Mouse (Mus musculus) heart, embryonic 12.5 days (tissue): Measurements from ENCODE around the gene Majin. TPM values are rescaled to one million over a fixed set of nuclear protein-coding genes. Genes with fewer than 3 reads are reported as not detected.

Source experiments
- ATAC-seq: fragments of 200-750 bp; cut with Nextera tagmentation; 2 replicates; pipeline ENCODE4 v1.8.0; 2017; ENCODE audit warnings: moderate TSS enrichment, moderate library complexity; ENCODE audit not compliant: insufficient number of reproducible peaks, low FRiP score
- H3K27ac ChIP-seq: fragments of 300-500 bp; sonication (generic); 2 replicates; pipeline ENCODE4 v1.5.1; 2016; ENCODE audit warnings: mild to moderate bottlenecking, moderate library complexity; ENCODE audit not compliant: poor library complexity, severe bottlenecking
- H3K27me3 ChIP-seq: fragments of 300-500 bp; sonication (generic); replicated peaks from 2 replicates; pipeline ENCODE4 v1.6.1; 2016; ENCODE audit warnings: mild to moderate bottlenecking, moderate library complexity
- H3K36me3 ChIP-seq: fragments of 300-500 bp; sonication (generic); 2 replicates; pipeline ENCODE4 v1.6.1; 2016; ENCODE audit warnings: mild to moderate bottlenecking, moderate library complexity
- H3K4me1 ChIP-seq: fragments of 300-500 bp; sonication (generic); replicated peaks from 2 replicates; pipeline ENCODE4 v1.6.1; 2016; ENCODE audit warnings: mild to moderate bottlenecking
- H3K4me2 ChIP-seq: fragments of 300-500 bp; sonication (generic); 2 replicates; pipeline ENCODE4 v1.6.1; 2016; ENCODE audit warnings: mild to moderate bottlenecking, moderate library complexity
- H3K4me3 ChIP-seq: fragments of 300-500 bp; sonication (generic); 2 replicates; pipeline ENCODE4 v1.5.1; 2016; ENCODE audit warnings: mild to moderate bottlenecking
- H3K9ac ChIP-seq: fragments of 300-500 bp; sonication (generic); 2 replicates; pipeline ENCODE4 v1.6.1; 2016; ENCODE audit warnings: mild to moderate bottlenecking, moderate library complexity
- H3K9me3 ChIP-seq: fragments of 300-500 bp; sonication (generic); replicated peaks from 2 replicates; pipeline ENCODE4 v1.6.1; 2016; ENCODE audit warnings: mild to moderate bottlenecking, moderate library complexity
- WGBS: fragments of 180-500 bp; shearing (Covaris S2); methylation state at CpG from one replicate; pipeline ENCODE4 v1.1.7; 2016; 5-methylcytosine and 5-hydroxymethylcytosine counted together
- microRNA counts: library from miRNA; unstranded; fragments of <30 nt; microRNA quantifications from one replicate; lab custom pipeline; 2017
- microRNA-seq: library from miRNA; unstranded; fragments of <30 nt; microRNA quantifications from one replicate; pipeline ENCODE4, GENCODE M21; 2017
- polyA plus RNA-seq: library from polyadenylated mRNA; unstranded; fragments of >200 nt; fragmentation: Nextera tagmentation; extraction: Ambion mirVana; gene quantifications from 2 replicates; pipeline ENCODE4 v1.2.1, GENCODE M21; 2016

The Majin gene
- polyA plus RNA-seq, 1 experiment from 2014 or later: not detected

- Histone ChIP-seq H3K4me2 (no peak overlapping the region), H3K4me1 (peaks cover 14% of the 10 kb centered on the region), H3K9ac (no peak overlapping the region), H3K4me3 (no peak overlapping the region), H3K9me3 (no peaks in the 10 kb centered on the region), H3K36me3 (no peaks in the 10 kb centered on the region), H3K27me3 (0 out of 2 replicates have a peak, but pooled peaks cover 7% of the 10 kb centered on the region), H3K27ac (no peak overlapping the region)
- 83% methylated on average over 4 of the region's 4 CpGs for WGBS
- no peak for ATAC-seq
Measured at GRCm38 (mm10) chr19:6273592-6273991, 89.4 kb downstream of the Majin start.

MicroRNA genes within 50 kb of the gene (microRNA counts, 519-probe panel; counts per million panel counts)
- microRNA mmu-miR-192 (lab: Ali Mortazavi, UCI): not detected

Small RNA genes lying within 50 kb of the gene (microRNA-seq; reads per million reads assigned to microRNA genes)
- 58.9 reads per million, percentile 45 among the genes with 10 or more reads in this experiment for gene Mir192
- 50.2 reads per million, percentile 42 among the genes with 10 or more reads in this experiment for gene Mir194-2

Other genes starting within 250 kb of the Majin start
- 49.3 and 51.1 TPM in 2 replicates for gene Pola2, start 220.2 kb upstream of the Majin start, polyA plus RNA-seq
- not detected in 2 replicates for gene Slc22a20, start 198.2 kb upstream of the Majin start, polyA plus RNA-seq
- gene Capn1, start 168.5 kb upstream of the Majin start, polyA plus RNA-seq: 8.2 and 8.4 TPM in 2 replicates
- 21.1 and 21.8 TPM in 2 replicates for gene Syvn1, start 137.8 kb upstream of the Majin start, polyA plus RNA-seq
- gene Mrpl49, start 126.6 kb upstream of the Majin start, polyA plus RNA-seq: 58.5 and 64.4 TPM in 2 replicates
- 503 and 513 TPM in 2 replicates for gene Fau, start 126.5 kb upstream of the Majin start, polyA plus RNA-seq
- gene Znhit2, start 123.2 kb upstream of the Majin start, polyA plus RNA-seq: 23.9 and 24.9 TPM in 2 replicates
- 8.4 and 9.2 TPM in 2 replicates for gene Tm7sf2, start 116.0 kb upstream of the Majin start, polyA plus RNA-seq
- 45.1 and 50.2 TPM in 2 replicates for gene Vps51, start 107.2 kb upstream of the Majin start, polyA plus RNA-seq
- gene Tmem262, start 104.4 kb upstream of the Majin start, polyA plus RNA-seq: not detected in 2 replicates
- 1.2 and 1.3 TPM in 2 replicates for gene Gm28374, start 102.1 kb upstream of the Majin start, polyA plus RNA-seq
- 48.9 and 52.4 TPM in 2 replicates for gene Zfpl1, start 99.4 kb upstream of the Majin start, polyA plus RNA-seq
- gene Cdca5, start 99.4 kb upstream of the Majin start, polyA plus RNA-seq: 27.4 and 27.7 TPM in 2 replicates
- 0.27 TPM in 1 of 2 replicates, not detected in the other for gene AC131692.1, start 90.0 kb upstream of the Majin start, polyA plus RNA-seq
- gene Naaladl1, start 78.6 kb upstream of the Majin start, polyA plus RNA-seq: 0.22 TPM in 2 replicates
- gene Sac3d1, start 65.7 kb upstream of the Majin start, polyA plus RNA-seq: 35.2 and 35.9 TPM in 2 replicates
- gene Snx15, start 56.1 kb upstream of the Majin start, polyA plus RNA-seq: 20.9 and 21.2 TPM in 2 replicates
- gene Batf2, start 43.4 kb upstream of the Majin start, polyA plus RNA-seq: 0.14 TPM in 1 of 2 replicates, not detected in the other
- gene Arl2, start 42.8 kb upstream of the Majin start, polyA plus RNA-seq: 71.5 and 73.9 TPM in 2 replicates
- gene Gpha2, start 42.0 kb downstream of the Majin start, polyA plus RNA-seq: 0.57 TPM in 1 of 2 replicates, not detected in the other
- 29.8 and 31.0 TPM in 2 replicates for gene Ppp2r5b, start 51.5 kb downstream of the Majin start, polyA plus RNA-seq
- gene Atg2a, start 57.3 kb downstream of the Majin start, polyA plus RNA-seq: 10.9 and 13.0 TPM in 2 replicates
- 87.0 and 88.7 TPM in 2 replicates for gene Ehd1, start 92.3 kb downstream of the Majin start, polyA plus RNA-seq
- gene Cdc42bpg, start 122.1 kb downstream of the Majin start, polyA plus RNA-seq: 0.34 and 0.44 TPM in 2 replicates
- gene Men1, start 150.6 kb downstream of the Majin start, polyA plus RNA-seq: 48.7 and 52.1 TPM in 2 replicates
- 14.1 and 15.7 TPM in 2 replicates for gene Map4k2, start 156.7 kb downstream of the Majin start, polyA plus RNA-seq
- 127 and 130 TPM in 2 replicates for gene Sf1, start 179.3 kb downstream of the Majin start, polyA plus RNA-seq
- 224 and 234 TPM in 2 replicates for gene Pygm, start 200.0 kb downstream of the Majin start, polyA plus RNA-seq
- gene Rasgrp2, start 215.0 kb downstream of the Majin start, polyA plus RNA-seq: 43.8 and 45.8 TPM in 2 replicates
- gene Nrxn2, start 234.3 kb downstream of the Majin start, polyA plus RNA-seq: 0.26 and 0.52 TPM in 2 replicates